Mouse (Mus musculus) cerebellum, adult 2 months (tissue): ENCODE measurements at regions not wholly inside any gene's neighbourhood (a gene's known extent, or its start where the extent isn't known, plus 50 kb on each side); places are given as distances from the start of the nearest gene placed in this dataset.

Experiments used
- CTCF ChIP-seq: fragments of 200-500 bp; IDR thresholded peaks from 2 replicates; pipeline ENCODE4 v1.5.1; 2011; ENCODE audit warnings: low read depth, mild to moderate bottlenecking, control low read depth, low read length, moderate library complexity, borderline replicate concordance; ENCODE audit not compliant: insufficient read depth
- POLR2A ChIP-seq: fragments of 200-500 bp; IDR thresholded peaks from 2 replicates; pipeline ENCODE4 v1.6.1; 2011; ENCODE audit warnings: low read length, control low read depth, borderline replicate concordance; ENCODE audit not compliant: insufficient read depth

GRCm38 (mm10) chr15:36684684-36685083 is 322.9 kb downstream of the Zfp706 start:
- no peak for TF ChIP-seq CTCF
- no peak for TF ChIP-seq POLR2A
